Mouse (Mus musculus) lung, postnatal 0 days (tissue): ENCODE data around the gene Ccdc88c. TPM values are rescaled to one million over a fixed set of nuclear protein-coding genes. Genes with fewer than 3 reads are reported as not detected.

Source experiments
- ATAC-seq: fragments of 200-750 bp; cut with Nextera tagmentation; 2 replicates; pipeline ENCODE4 v1.8.0; 2017; ENCODE audit warnings: moderate library complexity
- DNase-seq: peaks from one replicate; pipeline ENCODE4 v3.0.0-alpha.2; 2016; ENCODE audit warnings: low spot score
- H3K27ac ChIP-seq: fragments of 300-500 bp; sonication (generic); 2 replicates; pipeline ENCODE4 v1.5.1; 2014; ENCODE audit warnings: antibody characterized with exemption, mild to moderate bottlenecking, low read length, mixed read lengths
- H3K27me3 ChIP-seq: fragments of 300-500 bp; sonication (generic); replicated peaks from 2 replicates; pipeline ENCODE4 v1.6.1; 2014; ENCODE audit warnings: low read length, mixed read lengths; ENCODE audit not compliant: insufficient read depth
- H3K36me3 ChIP-seq: fragments of 300-500 bp; sonication (generic); 2 replicates; pipeline ENCODE4 v1.6.1; 2014; ENCODE audit warnings: low read length, mixed read lengths; ENCODE audit not compliant: insufficient read depth
- H3K4me1 ChIP-seq: fragments of 300-500 bp; sonication (generic); 2 replicates; pipeline ENCODE4 v1.6.1; 2014; ENCODE audit warnings: antibody characterized with exemption, low read depth, low read length, mixed read lengths; ENCODE audit not compliant: insufficient read depth
- H3K4me2 ChIP-seq: fragments of 300-500 bp; sonication (generic); replicated peaks from 2 replicates; pipeline ENCODE4 v1.6.1; 2014; ENCODE audit warnings: low read depth, mild to moderate bottlenecking, low read length, moderate library complexity, mixed read lengths
- H3K4me3 ChIP-seq: fragments of 300-500 bp; sonication (generic); 2 replicates; pipeline ENCODE4 v1.5.1; 2014; ENCODE audit warnings: low read depth, low read length
- H3K9ac ChIP-seq: fragments of 300-500 bp; sonication (generic); replicated peaks from 2 replicates; pipeline ENCODE4 v1.6.1; 2014; ENCODE audit warnings: low read depth, mild to moderate bottlenecking
- H3K9me3 ChIP-seq: fragments of 300-500 bp; sonication (generic); 2 replicates; pipeline ENCODE4 v1.6.1; 2016; ENCODE audit warnings: low read length, mixed read lengths
- CTCF ChIP-seq: IDR thresholded peaks from 2 replicates; pipeline ENCODE4 v1.5.1; 2016; ENCODE audit warnings: antibody characterized with exemption, mild to moderate bottlenecking
- EP300 ChIP-seq: IDR thresholded peaks from 2 replicates; pipeline ENCODE4 v1.6.1; 2016; ENCODE audit warnings: antibody characterized with exemption, mild to moderate bottlenecking, control low read depth
- WGBS: fragments of 180-500 bp; shearing (Covaris S2); extraction: QIAGEN DNeasy Blood & Tissue Kit; methylation state at CpG from one replicate; pipeline ENCODE4 v1.1.7; 2014; 5-methylcytosine and 5-hydroxymethylcytosine counted together
- polyA plus RNA-seq: library from polyadenylated mRNA; unstranded; fragments of >200 nt; fragmentation: Nextera tagmentation; extraction: Ambion mirVana; gene quantifications from 2 replicates; pipeline ENCODE4 v1.2.1, GENCODE M21; 2015

Gene Ccdc88c
- polyA plus RNA-seq, 1 experiment from 2014 or later = 7.4 TPM

- no peak overlapping the region for H3K27ac ChIP-seq
- H3K4me2 ChIP-seq = no peak overlapping the region
- 46% methylated on average over 8 of the region's 8 CpGs for WGBS
- H3K27me3 ChIP-seq = no peaks in the 10 kb centered on the region
- TF ChIP-seq EP300 = no peak
- no peak for TF ChIP-seq CTCF
- H3K9me3 ChIP-seq = no peaks in the 10 kb centered on the region
- H3K4me3 ChIP-seq = no peak overlapping the region
- no peaks in the 10 kb centered on the region for H3K36me3 ChIP-seq
- no peak overlapping the region for H3K9ac ChIP-seq
- ATAC-seq = peak; percentile 59
- H3K4me1 ChIP-seq = no peaks in the 10 kb centered on the region; the same call in 1 of the 2 replicates
- peak; percentile 67 for DNase-seq
These were observed 46.6 kb downstream of the Ccdc88c start for GRCm38 (mm10) chr12:100982217-100982616.

GRCm38 (mm10) chr12:100980551-100981008 is 48.3 kb downstream of the Ccdc88c start:
- H3K9me3 ChIP-seq = no peaks in the 10 kb centered on the region
- DNase-seq (peak; percentile 62), ATAC-seq (peak; percentile 32)
- no peak overlapping the region for H3K27ac ChIP-seq
- H3K36me3 ChIP-seq = no peaks in the 10 kb centered on the region
- H3K4me2 ChIP-seq = no peak overlapping the region
- H3K27me3 ChIP-seq = no peaks in the 10 kb centered on the region
- H3K4me1 ChIP-seq = no peaks in the 10 kb centered on the region; the same call in 1 of the 2 replicates
- no peak overlapping the region for H3K4me3 ChIP-seq
- TF ChIP-seq EP300 (no peak), CTCF (no peak)
- 49% methylated on average over 9 of the region's 9 CpGs for WGBS
- H3K9ac ChIP-seq = no peak overlapping the region

- DNase-seq = no peak
- ATAC-seq = no peak
- Histone ChIP-seq H3K4me3 (no peak overlapping the region), H3K27ac (no peak overlapping the region), H3K9ac (no peak overlapping the region), H3K4me1 (no peaks in the 10 kb centered on the region), H3K9me3 (no peaks in the 10 kb centered on the region), H3K4me2 (no peak overlapping the region), H3K36me3 (no peaks in the 10 kb centered on the region), H3K27me3 (no peaks in the 10 kb centered on the region)
- TF ChIP-seq CTCF (no peak), EP300 (no peak)
- 82% methylated on average over 5 of the region's 5 CpGs for WGBS
These were observed 49.2 kb downstream of the Ccdc88c start for GRCm38 (mm10) chr12:100979616-100980015.

GRCm38 (mm10) chr12:100977958-100978725 is 50.7 kb downstream of the Ccdc88c start:
- TF ChIP-seq EP300 (no peak), CTCF (no peak)
- Histone ChIP-seq H3K4me1 (no peaks in the 10 kb centered on the region), H3K4me3 (no peak overlapping the region), H3K36me3 (no peaks in the 10 kb centered on the region), H3K9me3 (no peaks in the 10 kb centered on the region), H3K27ac (no peak overlapping the region), H3K9ac (no peak overlapping the region), H3K4me2 (no peak overlapping the region), H3K27me3 (no peaks in the 10 kb centered on the region)
- no peak for DNase-seq
- whole genome bisulfite sequencing = 52% methylated on average over 15 of the region's 15 CpGs
- no peak for ATAC-seq

- H3K4me1 ChIP-seq = no peaks in the 10 kb centered on the region
- DNase-seq = no peak
These were observed 51.3 kb downstream of the Ccdc88c start for GRCm38 (mm10) chr12:100977551-100977950.

GRCm38 (mm10) chr12:100969808-100970207 is 59.0 kb downstream of the Ccdc88c start:
- Histone ChIP-seq H3K4me3 (no peak overlapping the region), H3K4me2 (no peak overlapping the region), H3K27me3 (no peaks in the 10 kb centered on the region), H3K9me3 (no peaks in the 10 kb centered on the region), H3K4me1 (no peaks in the 10 kb centered on the region), H3K36me3 (no peaks in the 10 kb centered on the region), H3K9ac (no peak overlapping the region), H3K27ac (no peak overlapping the region)
- no peak for ATAC-seq
- WGBS = 71% methylated on average over 7 of the region's 7 CpGs
- TF ChIP-seq EP300 = no peak
- no peak for TF ChIP-seq CTCF
- DNase-seq = no peak

More at GRCm38 (mm10) chr12:100977551-100977950, 51.3 kb downstream of the Ccdc88c start:
- H3K36me3 ChIP-seq = no peaks in the 10 kb centered on the region
- TF ChIP-seq EP300 (no peak), CTCF (no peak)
- no peak for ATAC-seq
- no peak overlapping the region for H3K4me2 ChIP-seq
- H3K9me3 ChIP-seq = no peaks in the 10 kb centered on the region
- no peak overlapping the region for H3K9ac ChIP-seq
- no peak overlapping the region for H3K27ac ChIP-seq
- no peak overlapping the region for H3K4me3 ChIP-seq
- no peaks in the 10 kb centered on the region for H3K27me3 ChIP-seq
